Mouse (Mus musculus): Measurements from ENCODE around the gene Prkch.

DNA sequence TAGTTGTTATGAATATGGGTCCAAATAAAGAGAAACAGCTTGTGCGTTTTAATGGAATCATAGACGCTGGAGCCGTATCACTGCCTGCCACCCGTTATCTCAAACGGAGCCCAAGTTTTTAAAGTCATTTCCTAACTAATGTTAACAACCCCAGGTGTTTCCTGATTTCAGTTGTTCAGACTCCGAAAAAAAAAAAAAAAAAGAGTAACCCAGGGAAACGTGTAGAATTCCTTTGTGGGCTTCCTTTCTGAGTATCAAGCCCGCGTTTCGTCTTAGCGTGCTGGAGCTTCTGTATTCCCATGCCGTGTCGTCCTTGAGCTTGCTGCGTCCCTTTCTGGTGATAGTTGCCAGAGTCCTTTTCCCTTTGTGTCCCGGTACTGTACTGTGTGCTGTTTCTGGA is 10.0 kb upstream of the Prkch start:
- TF ChIP-seq CTCF (IDR thresholded peaks at IDR 0.05; ENCODE audit: borderline replicate concordance, insufficient read depth, low read depth, low read length) (no peak), POLR2A (IDR thresholded peaks at IDR 0.05; ENCODE audit: borderline replicate concordance, insufficient read depth, low read length) (no peak)
